Mouse (Mus musculus): Measurements from ENCODE around the gene Gadd45a.

Gene Gadd45a

DNA sequence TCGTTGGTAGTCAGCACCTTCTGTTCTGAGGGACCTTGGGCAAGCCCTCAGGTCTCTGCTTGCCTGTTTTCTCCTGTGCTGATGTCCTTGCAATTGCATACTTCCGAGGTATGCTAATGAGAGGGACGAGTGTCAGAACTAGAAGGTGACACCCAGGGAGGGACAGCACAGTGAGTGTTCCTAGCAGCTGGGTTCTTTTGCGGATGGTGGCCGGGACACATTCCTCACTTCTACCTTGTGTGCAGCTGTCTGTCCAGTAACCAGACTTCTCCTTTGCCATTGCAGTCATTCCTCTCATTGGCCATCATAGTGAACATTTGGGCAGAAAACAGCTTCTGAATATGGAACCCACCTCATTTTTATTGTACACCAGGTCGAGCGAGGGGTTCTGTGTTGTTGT, 51.8 kb downstream of the Gadd45a start:
- no peak for DNase-seq (ENCODE audit: low spot score)

Data from MN1 (cell line).